Mouse (Mus musculus) adrenal gland (tissue): Measurements from ENCODE around the gene Smim6.

Experiments
- intact Hi-C: fragments of 180-260 bp; cut with DNase I; formaldehyde crosslinking; loops from one replicate; pipeline ENCODE4 v1.15.1; 2025

Smim6 gene

GRCm38 (mm10) chr11:115931235-115931634 is 19.4 kb downstream of the Smim6 start:
- intact Hi-C loops, result loop anchor here (10.0 kb wide), 1 partner anchor 194 kb away; the partner anchor contains the start of gene Trim47

GRCm38 (mm10) chr11:115933108-115933746 is 21.4 kb downstream of the Smim6 start, which contains the start of the genes Sap30bp and Recql5:
Gene Sap30bp, plus strand, starts transcription at chr11:115933282.
Gene Recql5, minus strand, starts transcription at chr11:115933477.
- intact Hi-C loops, result loop anchor here (10.0 kb wide), 1 partner anchor 192 kb away; the partner anchor contains the start of gene Trim47

- intact Hi-C loops, result loop anchor here (10.0 kb wide), 1 partner anchor 191 kb away; the partner anchor contains the start of gene Trim47
Observed at GRCm38 (mm10) chr11:115933747-115934110, 21.9 kb downstream of the Smim6 start.

DNA sequence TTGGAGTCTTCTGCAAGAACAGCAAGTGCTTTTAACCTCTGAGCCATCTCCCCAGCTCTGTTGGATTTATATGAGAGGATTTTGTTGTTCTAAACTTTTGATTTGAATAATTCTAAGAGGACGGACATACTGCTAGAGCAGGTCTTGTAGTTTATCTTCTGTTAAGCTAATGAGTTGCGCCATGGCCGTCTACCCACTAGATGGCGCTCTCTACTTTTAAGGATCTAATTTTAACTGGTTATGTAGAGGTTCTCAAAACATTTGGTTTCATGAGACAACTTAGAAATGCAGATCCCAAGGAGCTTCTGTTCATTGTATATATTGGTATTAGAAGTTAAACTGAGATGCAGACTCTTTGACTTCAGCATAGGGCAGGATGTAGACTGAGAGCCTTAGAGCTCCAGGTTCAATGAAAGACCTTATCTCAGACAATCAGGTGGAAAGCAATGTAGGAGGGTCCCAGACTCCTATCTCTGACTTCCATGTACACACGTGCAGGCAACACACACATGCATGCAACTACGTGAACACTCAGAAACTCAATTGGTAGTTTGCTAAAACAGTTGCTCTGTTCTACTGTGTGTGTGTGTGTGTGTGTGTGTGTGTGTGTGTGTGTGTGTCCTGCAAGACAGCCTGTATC is 28.0 kb downstream of the Smim6 start:
- intact Hi-C loops, result loop anchor here (1.0 to 10.0 kb wide), 2 partner anchors 59 to 185 kb away; partner anchors contain the start of gene Trim47

DNA sequence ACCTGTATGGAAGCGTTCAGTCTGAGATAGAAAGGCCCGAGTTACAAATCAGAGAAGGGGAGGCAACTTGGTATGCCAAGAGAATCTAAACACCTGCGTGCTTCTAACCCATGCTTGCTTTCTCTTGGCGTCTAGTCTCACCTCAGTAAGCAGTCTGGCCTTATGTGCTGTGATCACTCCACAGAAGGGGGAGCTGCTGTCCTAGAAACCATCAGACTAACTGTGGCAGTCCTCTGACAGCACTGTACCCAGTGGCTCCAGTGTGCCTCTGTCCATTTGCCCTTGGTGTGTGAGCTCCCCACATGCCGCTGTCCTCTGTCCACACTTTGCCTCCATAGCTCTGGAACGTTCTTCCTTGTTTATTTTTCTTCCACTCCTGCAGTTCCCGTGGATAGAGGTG is 30.2 kb downstream of the Smim6 start:
- intact Hi-C loops, result no loop called here

DNA sequence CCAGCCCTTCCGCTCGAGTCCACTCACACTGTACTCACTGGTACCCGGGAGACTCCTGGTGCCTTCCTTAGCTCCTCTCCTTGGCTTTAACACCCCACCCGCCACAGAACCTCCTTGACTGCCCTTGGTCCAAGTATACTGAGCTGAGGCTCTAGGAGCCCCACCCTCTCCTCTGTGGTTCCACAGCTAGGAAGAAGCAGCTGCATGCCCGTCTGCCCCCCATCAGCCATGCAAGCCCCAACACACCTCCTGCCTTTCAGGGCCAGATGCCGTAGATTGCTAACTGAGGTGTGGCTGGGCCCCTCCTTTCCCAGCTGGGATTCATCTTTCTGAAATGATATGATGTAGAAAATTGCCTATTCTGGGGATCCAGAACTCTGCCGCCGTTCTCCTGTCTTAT is 33.4 kb downstream of the Smim6 start:
- intact Hi-C loops, result no loop called here

GRCm38 (mm10) chr11:115946221-115946828 is 34.5 kb downstream of the Smim6 start:
- intact Hi-C loops, result no loop called here

DNA sequence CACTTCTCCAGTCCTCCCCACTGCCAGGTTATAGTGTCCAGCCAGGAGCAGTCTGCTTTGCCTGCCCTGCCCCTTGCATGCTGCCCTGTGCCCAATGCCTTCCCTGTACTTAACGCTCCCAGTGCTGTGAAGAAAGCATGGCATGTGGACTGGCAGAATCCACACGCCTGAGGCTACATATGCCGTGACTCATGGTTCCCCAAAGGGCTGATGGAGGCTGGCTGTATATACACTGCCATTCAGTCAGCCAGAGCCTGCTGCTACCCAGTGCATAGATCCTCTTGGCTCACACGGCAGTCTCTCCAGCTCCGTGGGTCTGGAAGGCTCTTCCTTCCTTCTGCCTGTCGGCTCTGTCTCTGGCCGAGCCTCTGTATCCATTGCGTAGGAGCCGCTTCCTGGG is 36.5 kb downstream of the Smim6 start:
- intact Hi-C loops, result no loop called here

- intact Hi-C loops, result no loop called here
Observed at GRCm38 (mm10) chr11:115950719-115951118, 38.9 kb downstream of the Smim6 start.

DNA sequence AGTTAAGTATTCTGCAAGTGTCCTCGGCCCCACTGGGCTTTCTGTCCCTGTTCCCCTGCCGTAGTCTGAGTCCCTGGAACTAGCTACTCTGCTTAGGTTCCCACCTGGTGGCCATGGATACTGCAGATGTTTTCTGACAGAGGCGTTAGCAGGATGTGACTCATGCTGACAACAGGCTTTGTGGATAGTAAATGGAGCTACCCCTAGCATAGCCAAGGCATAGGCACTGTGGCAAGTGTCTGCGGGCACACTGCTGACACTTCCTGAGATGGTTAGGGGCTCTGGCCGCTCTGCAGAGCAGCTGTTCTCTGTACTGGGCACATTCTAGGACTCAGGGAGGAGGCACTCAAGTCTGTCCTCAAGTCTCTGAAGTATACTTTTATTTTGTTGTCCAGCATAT is 42.9 kb downstream of the Smim6 start:
- intact Hi-C loops, result no loop called here

DNA sequence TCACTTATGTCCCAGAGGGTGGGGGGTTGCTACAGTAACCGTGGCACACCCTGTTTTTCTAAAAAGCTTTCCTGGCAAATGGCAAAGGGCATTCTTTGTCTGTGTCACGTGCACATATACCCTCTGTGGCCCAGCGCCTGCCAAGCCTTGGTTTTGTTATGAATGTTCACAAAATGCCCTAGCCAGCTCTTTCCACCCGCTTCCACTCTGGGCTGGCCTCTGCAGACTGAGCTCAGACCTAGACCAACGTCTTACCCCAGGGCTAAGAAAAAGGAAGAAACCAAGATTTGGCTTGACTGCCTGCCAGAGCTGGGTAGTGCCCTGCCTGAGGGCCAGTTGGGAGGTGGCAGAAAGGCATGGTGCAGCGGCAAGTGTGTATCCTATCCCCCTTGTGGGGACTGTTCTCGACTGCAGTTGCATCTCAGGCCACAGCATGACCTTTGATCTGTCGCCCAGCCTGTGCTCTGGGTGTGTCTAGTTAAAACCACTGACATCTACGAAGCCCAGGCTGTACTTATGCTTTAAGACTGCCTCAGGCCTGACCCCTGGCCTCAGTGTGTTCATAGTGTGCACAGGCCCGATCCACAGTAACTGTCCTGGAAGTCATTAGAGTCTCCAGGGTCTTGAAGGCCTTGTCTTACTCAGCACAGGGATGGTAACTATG is 43.5 kb downstream of the Smim6 start:
- intact Hi-C loops, result no loop called here

DNA sequence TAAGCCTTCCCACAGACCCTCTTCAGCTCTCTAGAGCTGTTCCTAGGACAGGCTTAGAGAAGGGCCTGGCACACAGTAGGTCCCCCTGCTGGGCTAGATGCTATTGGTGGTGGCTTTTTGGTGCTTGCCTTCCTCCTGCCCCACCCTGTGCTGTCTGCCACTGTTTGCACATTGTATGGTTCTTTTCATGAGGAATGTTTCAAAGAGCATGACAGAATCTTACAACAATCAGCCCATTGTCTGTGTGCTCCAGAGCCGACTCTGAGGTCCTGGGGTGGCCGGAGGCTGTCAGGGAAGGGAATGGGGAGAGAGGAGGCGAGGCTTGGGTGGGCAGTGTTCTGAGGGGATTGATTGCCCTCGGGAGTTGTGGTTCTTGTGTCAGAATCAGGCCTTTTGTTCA is 44.6 kb downstream of the Smim6 start:
- intact Hi-C loops, result no loop called here

GRCm38 (mm10) chr11:115957971-115958370 is 46.2 kb downstream of the Smim6 start:
- intact Hi-C loops, result no loop called here

DNA sequence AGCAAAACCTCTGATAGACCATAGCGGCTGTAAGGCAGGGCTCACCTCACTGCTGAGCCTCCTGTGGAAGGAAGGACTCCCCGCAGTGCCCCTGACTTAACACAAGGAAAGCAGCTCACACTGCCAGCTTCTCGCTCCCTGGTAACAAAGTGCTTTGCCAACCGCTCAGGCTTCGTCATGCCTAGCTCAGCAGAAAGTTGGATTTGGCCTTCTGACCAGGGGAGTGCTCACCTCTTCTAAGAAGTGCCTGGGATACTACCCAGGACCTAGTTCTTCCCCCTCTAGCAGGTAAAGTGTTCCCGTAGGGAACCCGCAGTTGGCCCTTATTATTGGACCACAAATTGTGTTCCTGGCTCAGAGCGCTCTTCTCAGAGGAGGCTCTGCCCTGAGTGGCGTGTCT is 47.2 kb downstream of the Smim6 start:
- intact Hi-C loops, result no loop called here

DNA sequence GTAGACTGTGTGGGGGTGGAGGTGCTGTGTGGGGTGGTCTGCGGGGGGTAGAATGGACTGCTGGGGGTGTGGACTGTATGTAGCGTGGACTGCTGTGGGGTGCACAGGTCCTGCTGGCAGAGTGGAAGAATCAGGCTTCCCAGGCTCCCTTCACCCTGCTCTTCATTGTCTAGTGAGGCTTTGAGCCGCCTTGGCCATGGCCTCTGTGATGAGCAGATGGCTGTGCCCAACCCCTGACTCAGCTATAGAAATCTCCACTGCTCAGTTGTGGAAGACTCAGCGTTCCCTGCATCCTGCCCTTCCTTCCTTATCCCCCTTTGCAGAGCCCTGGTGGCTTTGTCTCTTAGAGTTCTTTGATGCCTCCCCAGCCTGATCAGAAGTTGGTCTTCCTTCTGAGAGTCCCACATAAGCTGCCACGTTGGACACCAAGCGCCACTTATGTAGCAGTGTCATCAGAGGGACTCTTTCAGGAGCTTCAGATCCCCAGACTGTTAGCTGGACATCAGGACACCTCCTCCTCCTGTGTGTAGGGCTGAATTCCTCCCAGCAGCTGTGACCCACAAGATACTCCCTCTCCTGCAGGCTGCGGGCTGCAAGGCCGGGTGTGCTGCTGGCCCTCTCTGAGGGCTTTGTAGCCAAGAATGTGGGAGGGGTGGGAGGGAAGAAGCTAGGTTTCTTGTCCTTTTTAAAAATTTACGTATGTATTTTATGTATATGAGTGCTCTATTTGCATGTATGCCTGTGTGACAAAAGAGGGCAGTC is 51.0 kb downstream of the Smim6 start:
- intact Hi-C loops, result no loop called here
